Mouse (Mus musculus) stomach, embryonic 14.5 days (tissue): ENCODE data around the gene Zdhhc20. TPM values are rescaled to one million over a fixed set of nuclear protein-coding genes. Genes with fewer than 3 reads are reported as not detected.

ENCODE experiments used
- ATAC-seq: fragments of 200-750 bp; cut with Nextera tagmentation; 2 replicates; pipeline ENCODE4 v1.8.0; 2017; ENCODE audit warnings: low read depth, moderate TSS enrichment; ENCODE audit not compliant: insufficient number of reproducible peaks, insufficient read depth, low FRiP score
- H3K27ac ChIP-seq: fragments of 300-500 bp; sonication (generic); 2 replicates; pipeline ENCODE4 v1.5.1; 2014; ENCODE audit warnings: mild to moderate bottlenecking, low read length, moderate library complexity, mixed read lengths
- H3K27me3 ChIP-seq: fragments of 300-500 bp; sonication (generic); 2 replicates; pipeline ENCODE4 v1.6.1; 2014; ENCODE audit warnings: low read length, control low read depth, mixed read lengths; ENCODE audit not compliant: control insufficient read depth, insufficient read depth
- H3K36me3 ChIP-seq: fragments of 300-500 bp; sonication (generic); 2 replicates; pipeline ENCODE4 v1.6.1; 2014; ENCODE audit warnings: mild to moderate bottlenecking, control low read depth, low read length, moderate library complexity, mixed read lengths; ENCODE audit not compliant: control insufficient read depth, insufficient read depth
- H3K4me1 ChIP-seq: fragments of 300-500 bp; sonication (generic); 2 replicates; pipeline ENCODE4 v1.6.1; 2014; ENCODE audit warnings: low read length, control low read depth, mixed read lengths; ENCODE audit not compliant: control insufficient read depth, insufficient read depth
- H3K4me2 ChIP-seq: fragments of 300-500 bp; sonication (generic); replicated peaks from 2 replicates; pipeline ENCODE4 v1.6.1; 2014; ENCODE audit warnings: low read depth, low read length, control low read depth
- H3K4me3 ChIP-seq: fragments of 300-500 bp; sonication (generic); 2 replicates; pipeline ENCODE4 v1.5.1; 2014; ENCODE audit warnings: low read depth, low read length, control low read depth
- H3K9ac ChIP-seq: fragments of 300-500 bp; sonication (generic); replicated peaks from 2 replicates; pipeline ENCODE4 v1.6.1; 2014; ENCODE audit warnings: low read depth, mild to moderate bottlenecking, control low read depth, low read length, moderate library complexity, mixed read lengths
- H3K9me3 ChIP-seq: fragments of 300-500 bp; sonication (generic); 2 replicates; pipeline ENCODE4 v1.6.1; 2016; ENCODE audit warnings: low read depth, low read length, control low read depth; ENCODE audit not compliant: control insufficient read depth
- WGBS: fragments of 180-500 bp; shearing (Covaris S2); extraction: QIAGEN DNeasy Blood & Tissue Kit; methylation state at CpG from one replicate; pipeline ENCODE4 v1.1.7; 2014; 5-methylcytosine and 5-hydroxymethylcytosine counted together
- polyA plus RNA-seq: library from polyadenylated mRNA; unstranded; fragments of >200 nt; fragmentation: Nextera tagmentation; extraction: Ambion mirVana; gene quantifications from 2 replicates; pipeline ENCODE4 v1.2.1, GENCODE M21; 2014

Zdhhc20 gene
- polyA plus RNA-seq, 1 experiment from 2014 or later = 75.8 TPM

- H3K9me3 ChIP-seq = no peaks in the 10 kb centered on the region
- peaks cover 3% of the 10 kb centered on the region; the same call in 1 of the 2 replicates for H3K36me3 ChIP-seq
- H3K27ac ChIP-seq = no peak overlapping the region
- peak overlapping the region; percentile 81; the same call in 1 of the 2 replicates for H3K9ac ChIP-seq
- peaks cover 17% of the 10 kb centered on the region for H3K4me1 ChIP-seq
- no peaks in the 10 kb centered on the region for H3K27me3 ChIP-seq
- peak overlapping the region; percentile 81 for H3K4me3 ChIP-seq
- WGBS = 71% methylated on average over 1 of the region's 1 CpGs
- ATAC-seq = no peak
- peak overlapping the region; percentile 72 for H3K4me2 ChIP-seq
Observed at GRCm38 (mm10) chr14:57827284-57827683, 62.8 kb downstream of the Zdhhc20 start.

GRCm38 (mm10) chr14:57825788-57826751 lies 64.0 kb downstream of the Zdhhc20 start, which contains the start of the genes Ska3 and Mrpl57:
Ska3 (minus strand) TSS chr14:57826185.
Mrpl57 (plus strand) TSS chr14:57826234.
- under 1% methylated on average over 87 of the region's 96 CpGs for WGBS
- H3K36me3 ChIP-seq = peaks cover 7% of the 10 kb centered on the region; the same call in 1 of the 2 replicates
- peaks cover 17% of the 10 kb centered on the region for H3K4me1 ChIP-seq
- H3K27ac ChIP-seq = peak within 1 kb of the TSS; percentile 90
- peak within 1 kb of the TSS; percentile 81 for H3K9ac ChIP-seq
- peak within 1 kb of the TSS; percentile 81 for H3K4me3 ChIP-seq
- peak within 1 kb of the TSS; percentile 72 for H3K4me2 ChIP-seq
- ATAC-seq = peak; percentile 95
- no peaks in the 10 kb centered on the region for H3K27me3 ChIP-seq
- H3K9me3 ChIP-seq = no peaks in the 10 kb centered on the region

GRCm38 (mm10) chr14:57820839-57821238 lies 69.2 kb downstream of the Zdhhc20 start:
- H3K36me3 ChIP-seq = peaks cover 38% of the 10 kb centered on the region
- H3K27me3 ChIP-seq = no peaks in the 10 kb centered on the region
- peaks cover 6% of the 10 kb centered on the region for H3K4me1 ChIP-seq
- H3K27ac ChIP-seq = no peak overlapping the region
- ATAC-seq = no peak
- WGBS = 79% methylated on average over 4 of the region's 4 CpGs
- H3K4me2 ChIP-seq = no peak overlapping the region
- H3K4me3 ChIP-seq = no peak overlapping the region
- H3K9ac ChIP-seq = no peak overlapping the region
- no peaks in the 10 kb centered on the region for H3K9me3 ChIP-seq

GRCm38 (mm10) chr14:57811844-57812243 lies 78.2 kb downstream of the Zdhhc20 start:
- ATAC-seq = no peak
- H3K9ac ChIP-seq = no peak overlapping the region
- WGBS = 96% methylated on average over 5 of the region's 5 CpGs
- no peaks in the 10 kb centered on the region for H3K27me3 ChIP-seq
- no peak overlapping the region for H3K27ac ChIP-seq
- H3K36me3 ChIP-seq = peaks cover 33% of the 10 kb centered on the region
- no peak overlapping the region for H3K4me2 ChIP-seq
- no peak overlapping the region for H3K4me3 ChIP-seq
- H3K4me1 ChIP-seq = no peaks in the 10 kb centered on the region
- no peaks in the 10 kb centered on the region for H3K9me3 ChIP-seq

GRCm38 (mm10) chr14:57810886-57811285 lies 79.2 kb downstream of the Zdhhc20 start:
- no peak overlapping the region for H3K4me2 ChIP-seq
- H3K36me3 ChIP-seq = peaks cover 34% of the 10 kb centered on the region
- ATAC-seq = peak; percentile 64; the same call in 1 of the 2 replicates
- peak overlapping the region; percentile 66; the same call in 1 of the 2 replicates for H3K27ac ChIP-seq
- 69% methylated on average over 2 of the region's 2 CpGs for WGBS
- no peaks in the 10 kb centered on the region for H3K4me1 ChIP-seq
- H3K27me3 ChIP-seq = no peaks in the 10 kb centered on the region
- H3K4me3 ChIP-seq = no peak overlapping the region
- H3K9ac ChIP-seq = no peak overlapping the region
- no peaks in the 10 kb centered on the region for H3K9me3 ChIP-seq

- WGBS = 79% methylated on average over 5 of the region's 5 CpGs
- ATAC-seq = no peak
- Histone ChIP-seq H3K4me2 (no peak overlapping the region), H3K9ac (no peak overlapping the region), H3K4me3 (no peak overlapping the region), H3K36me3 (peaks cover 52% of the 10 kb centered on the region), H3K4me1 (no peaks in the 10 kb centered on the region), H3K27ac (no peak overlapping the region), H3K9me3 (no peaks in the 10 kb centered on the region), H3K27me3 (no peaks in the 10 kb centered on the region)
Observed at GRCm38 (mm10) chr14:57808558-57808957, 81.5 kb downstream of the Zdhhc20 start.

- Histone ChIP-seq H3K27me3 (no peaks in the 10 kb centered on the region), H3K36me3 (peaks cover 60% of the 10 kb centered on the region), H3K4me1 (peaks cover 10% of the 10 kb centered on the region; the same call in 1 of the 2 replicates), H3K4me2 (no peak overlapping the region), H3K27ac (no peak overlapping the region), H3K4me3 (no peak overlapping the region), H3K9ac (no peak overlapping the region), H3K9me3 (no peaks in the 10 kb centered on the region)
- 82% methylated on average over 4 of the region's 4 CpGs for WGBS
- ATAC-seq = no peak
Observed at GRCm38 (mm10) chr14:57803731-57804130, 86.3 kb downstream of the Zdhhc20 start.

- ATAC-seq = peak; percentile 95
- H3K4me2 ChIP-seq = peak within 1 kb of the TSS; percentile 91
- H3K9me3 ChIP-seq = no peaks in the 10 kb centered on the region
- peak within 1 kb of the TSS; percentile 73 for H3K4me3 ChIP-seq
- no peaks in the 10 kb centered on the region for H3K27me3 ChIP-seq
- H3K27ac ChIP-seq = peak within 1 kb of the TSS; percentile 55
- H3K4me1 ChIP-seq = peaks cover 10% of the 10 kb centered on the region; the same call in 1 of the 2 replicates
- H3K9ac ChIP-seq = peak within 1 kb of the TSS; percentile 66
- 0% methylated on average over 96 of the region's 99 CpGs for whole genome bisulfite sequencing
- H3K36me3 ChIP-seq = peaks cover 22% of the 10 kb centered on the region
Observed at GRCm38 (mm10) chr14:57797991-57798931, 91.8 kb downstream of the Zdhhc20 start, which contains the start of gene Sap18. Sap18 (plus strand) TSS chr14:57798180.
